Mouse (Mus musculus): Measurements from ENCODE around the gene Efcab2. TPM values are rescaled to one million over a fixed set of nuclear protein-coding genes. Genes with fewer than 3 reads are reported as not detected.
"Not testable (repeated sequence)": the region's sequence is repeated elsewhere in the genome, so short reads cannot be mapped to it uniquely, and the experiment has no call there.

Gene Efcab2
- polyA plus RNA-seq, 1 experiment, result 0.25 TPM

- 95% methylated on average over 6 of the region's 6 CpGs for WGBS
Observed at GRCm38 (mm10) chr1:178399879-178400278, 6.0 kb upstream of the Efcab2 start.

GRCm38 (mm10) chr1:178400652-178401051 lies 5.2 kb upstream of the Efcab2 start:
- WGBS, result 69% methylated on average over 7 of the region's 7 CpGs
- DNase-seq (ENCODE audit: low read depth, low spot score), result no peak

More at GRCm38 (mm10) chr1:178399879-178400278, 6.0 kb upstream of the Efcab2 start:
- DNase-seq (ENCODE audit: low read depth, low spot score), result no peak

DNA sequence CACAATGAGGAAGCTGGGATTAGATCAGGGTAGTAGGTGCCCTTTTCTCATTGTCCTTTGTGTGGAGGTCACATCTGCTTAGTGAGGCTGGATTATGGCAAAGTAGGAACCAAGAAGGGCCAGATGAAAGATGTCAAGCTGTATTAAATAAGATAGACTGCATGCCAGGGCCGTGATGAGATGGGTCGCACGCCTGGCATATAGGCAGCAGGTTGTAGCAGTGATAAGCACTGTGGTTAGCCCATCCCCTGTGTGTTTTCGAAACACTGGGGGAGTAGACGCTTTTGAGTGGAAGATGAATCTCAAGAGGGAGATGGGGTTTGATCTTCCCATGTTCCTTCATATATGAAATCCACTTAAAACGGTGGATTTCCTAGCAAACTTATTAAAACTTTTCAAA lies 3.9 kb upstream of the Efcab2 start:
- no peak for DNase-seq (ENCODE audit: low read depth, low spot score)
- 93% methylated on average over 6 of the region's 6 CpGs for WGBS

DNA sequence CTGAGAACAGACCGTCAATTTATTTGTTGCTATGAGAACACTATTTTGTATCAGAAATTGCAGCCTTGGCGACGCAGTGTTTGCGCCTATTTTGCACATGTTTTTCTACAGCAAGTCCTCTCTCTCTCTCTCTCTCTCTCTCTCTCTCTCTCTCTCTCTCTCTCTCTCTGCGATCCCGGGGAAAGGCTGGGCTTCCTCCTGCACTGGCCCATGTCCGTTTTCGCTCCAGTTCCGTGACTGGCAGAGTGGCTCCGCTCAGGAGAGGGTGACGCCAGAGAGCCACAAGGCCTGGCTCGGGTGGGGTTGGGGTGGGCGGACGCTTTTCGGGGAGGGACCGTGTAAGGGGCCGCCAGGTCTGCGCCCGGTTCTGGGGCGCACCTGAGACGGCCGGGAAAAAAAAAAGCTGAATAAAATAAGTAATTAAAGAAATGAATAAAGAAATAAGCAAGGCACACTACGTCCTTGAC lies 407 bp upstream of the Efcab2 start:
- under 1% methylated on average over 23 of the region's 23 CpGs for WGBS

GRCm38 (mm10) chr1:178406765-178407645 lies 1.1 kb downstream of the Efcab2 start:
- no peak for DNase-seq (ENCODE audit: low read depth, low spot score)
- 62% methylated on average over 12 of the region's 12 CpGs for WGBS

More for the DNA sequence above, 407 bp upstream of the Efcab2 start:
- peak; percentile 56 for DNase-seq (ENCODE audit: low read depth, low spot score)

- no peak for DNase-seq (ENCODE audit: low read depth, low spot score)
- WGBS, result 80% methylated on average over 2 of the region's 2 CpGs
Observed at GRCm38 (mm10) chr1:178407651-178408050, 1.8 kb downstream of the Efcab2 start.

- no peak for DNase-seq (ENCODE audit: low read depth, low spot score)
- WGBS, result 77% methylated on average over 4 of the region's 4 CpGs
Observed at GRCm38 (mm10) chr1:178408901-178409361, 3.0 kb downstream of the Efcab2 start.

DNA sequence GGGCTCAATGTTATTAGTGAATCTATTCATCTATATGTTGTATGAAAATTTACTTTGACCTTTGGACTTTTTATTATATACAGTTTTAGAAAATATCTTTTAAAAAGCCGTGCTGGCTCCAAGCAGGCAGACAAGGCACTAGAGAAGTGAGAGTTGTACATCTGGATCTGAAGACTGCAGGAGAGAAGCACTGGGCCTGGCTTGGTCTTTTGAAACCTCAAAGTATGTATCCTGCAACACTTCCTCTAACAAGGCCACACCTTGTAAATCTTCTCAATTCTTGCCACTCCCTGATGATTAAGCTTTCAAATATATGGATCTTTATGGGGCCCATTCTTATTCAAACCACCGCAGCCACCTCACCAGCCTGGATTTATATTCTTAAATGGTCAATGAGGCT lies 7.5 kb downstream of the Efcab2 start:
- 44% methylated on average over 2 of the region's 2 CpGs for WGBS
- not testable (repeated sequence) for DNase-seq (ENCODE audit: low read depth, low spot score)

- WGBS, result 93% methylated on average over 2 of the region's 2 CpGs
- DNase-seq (ENCODE audit: low read depth, low spot score), result no peak
Observed at GRCm38 (mm10) chr1:178419608-178420007, 13.7 kb downstream of the Efcab2 start.

DNA sequence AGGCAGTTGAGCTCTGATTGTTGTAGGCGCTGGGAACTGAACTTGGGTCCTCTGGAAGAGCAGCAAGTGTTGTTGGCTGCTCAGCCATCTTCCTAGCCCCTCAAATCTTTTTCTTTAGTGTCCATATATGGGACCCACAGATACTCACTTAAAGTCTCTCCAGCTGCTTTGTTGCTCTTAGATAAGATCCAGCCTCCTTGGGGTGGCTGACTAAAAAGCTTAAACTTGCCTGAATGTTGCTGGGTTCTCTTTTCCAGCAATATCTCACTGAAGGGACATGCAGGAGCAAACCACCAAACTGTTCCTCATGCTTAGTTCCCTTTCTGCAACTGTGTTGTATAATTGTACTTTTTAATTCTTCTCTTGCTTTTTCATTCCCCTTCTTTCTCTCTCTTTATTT lies 17.8 kb downstream of the Efcab2 start:
- DNase-seq (ENCODE audit: low read depth, low spot score), result no peak
- WGBS, result 98% methylated on average over 1 of the region's 1 CpGs

GRCm38 (mm10) chr1:178431619-178432444 lies 25.9 kb downstream of the Efcab2 start:
- no peak for DNase-seq (ENCODE audit: low read depth, low spot score)
- 87% methylated on average over 4 of the region's 4 CpGs for WGBS

GRCm38 (mm10) chr1:178433619-178434018 lies 27.7 kb downstream of the Efcab2 start:
- WGBS, result 70% methylated on average over 1 of the region's 1 CpGs
- DNase-seq (ENCODE audit: low read depth, low spot score), result no peak

GRCm38 (mm10) chr1:178444407-178444806 lies 38.5 kb downstream of the Efcab2 start:
- DNase-seq (ENCODE audit: low read depth, low spot score), result no peak
- WGBS, result 70% methylated on average over 3 of the region's 3 CpGs

DNA sequence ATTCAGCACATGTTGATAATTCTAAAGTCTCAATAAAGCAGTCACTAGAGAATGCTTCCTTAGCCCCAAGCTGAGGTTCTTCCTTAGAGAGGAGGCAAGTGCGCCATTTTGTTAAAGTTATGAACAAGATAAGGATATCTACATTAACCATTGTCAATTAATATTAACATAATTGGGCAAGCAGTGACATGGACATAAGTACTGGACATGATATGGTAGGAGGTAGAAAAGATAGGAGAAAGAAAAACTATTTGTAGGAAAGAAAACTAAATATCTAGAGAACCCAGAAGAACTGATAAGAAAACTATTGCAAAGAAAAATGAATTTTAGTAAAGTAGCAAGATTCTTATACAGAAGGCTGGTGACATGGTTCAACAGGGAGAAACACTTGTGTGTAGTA lies 41.2 kb downstream of the Efcab2 start:
- 98% methylated on average over 1 of the region's 1 CpGs for WGBS
- no peak for DNase-seq (ENCODE audit: low read depth, low spot score)

DNA sequence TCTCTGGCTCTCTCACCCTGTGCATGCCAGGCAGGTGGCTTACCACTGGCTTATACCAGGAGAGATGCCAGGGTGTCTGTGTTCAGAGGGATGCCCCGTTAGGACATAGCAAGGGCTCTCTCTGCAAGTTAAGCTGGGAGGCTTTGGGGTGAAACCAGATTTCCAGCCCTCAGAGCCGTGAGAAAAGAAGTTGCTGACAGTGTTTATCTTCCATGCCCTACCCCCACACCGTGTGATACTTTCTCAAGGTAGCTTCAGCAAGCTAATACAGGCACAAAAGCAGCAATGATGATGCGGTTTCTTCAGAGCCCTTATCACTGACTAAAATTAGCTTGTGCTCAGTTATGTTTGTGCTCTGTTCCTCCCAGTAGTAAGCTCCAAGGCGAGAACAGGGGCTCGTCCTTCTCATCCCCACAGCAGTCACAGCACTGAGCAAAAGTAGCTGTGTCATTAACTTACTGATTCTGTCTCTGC lies 42.4 kb downstream of the Efcab2 start:
- DNase-seq (ENCODE audit: low read depth, low spot score), result no peak
- 73% methylated on average over 6 of the region's 6 CpGs for WGBS

DNA sequence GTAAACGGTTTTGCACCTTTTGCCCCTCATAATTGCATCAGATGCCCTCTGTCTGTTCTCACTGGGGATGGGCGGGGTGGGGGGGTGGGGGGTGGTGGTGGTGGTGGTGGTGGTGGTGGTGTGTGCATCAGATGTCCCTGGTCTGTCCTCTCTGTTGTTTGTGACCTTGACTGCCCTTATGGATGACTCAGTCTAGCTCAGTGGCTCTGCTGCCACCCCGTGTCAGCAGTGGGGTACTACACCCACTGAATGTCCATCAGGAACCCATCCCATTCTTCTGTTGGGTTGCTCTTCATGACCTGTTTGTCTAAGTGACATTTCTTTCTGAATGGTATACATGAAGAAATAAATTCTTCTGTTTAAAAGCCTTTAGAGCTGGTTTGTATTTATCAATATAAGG lies 43.3 kb downstream of the Efcab2 start:
- DNase-seq (ENCODE audit: low read depth, low spot score), result peak; percentile 53
- 20% methylated on average over 3 of the region's 3 CpGs for WGBS

- WGBS, result 79% methylated on average over 2 of the region's 2 CpGs
- no peak for DNase-seq (ENCODE audit: low read depth, low spot score)
Observed at GRCm38 (mm10) chr1:178449933-178450332, 44.0 kb downstream of the Efcab2 start.

DNA sequence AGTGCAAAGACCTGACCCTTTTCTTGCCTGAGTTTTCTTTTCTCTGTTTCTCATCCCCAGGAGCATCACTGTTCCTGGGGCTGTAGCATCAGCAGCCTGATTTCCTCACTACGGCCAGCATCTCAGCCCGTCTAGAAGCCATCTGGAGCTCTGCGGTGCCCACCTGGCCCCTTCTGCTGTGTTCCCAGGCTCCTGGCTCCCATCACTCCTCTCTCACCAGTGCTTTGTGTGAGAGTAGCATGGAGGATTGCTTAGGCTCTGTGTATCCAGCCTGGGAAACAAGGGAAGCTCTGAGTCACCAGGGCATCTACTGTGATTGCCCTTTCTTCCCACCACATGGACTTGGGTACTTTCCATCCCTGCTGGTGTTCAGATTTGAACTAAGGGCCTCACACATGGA lies 48.2 kb downstream of the Efcab2 start:
- DNase-seq (ENCODE audit: low read depth, low spot score), result no peak
- WGBS, result 93% methylated on average over 3 of the region's 3 CpGs

GRCm38 (mm10) chr1:178455120-178455519 lies 49.2 kb downstream of the Efcab2 start:
- WGBS, result 60% methylated on average over 1 of the region's 1 CpGs
- no peak for DNase-seq (ENCODE audit: low read depth, low spot score)

DNA sequence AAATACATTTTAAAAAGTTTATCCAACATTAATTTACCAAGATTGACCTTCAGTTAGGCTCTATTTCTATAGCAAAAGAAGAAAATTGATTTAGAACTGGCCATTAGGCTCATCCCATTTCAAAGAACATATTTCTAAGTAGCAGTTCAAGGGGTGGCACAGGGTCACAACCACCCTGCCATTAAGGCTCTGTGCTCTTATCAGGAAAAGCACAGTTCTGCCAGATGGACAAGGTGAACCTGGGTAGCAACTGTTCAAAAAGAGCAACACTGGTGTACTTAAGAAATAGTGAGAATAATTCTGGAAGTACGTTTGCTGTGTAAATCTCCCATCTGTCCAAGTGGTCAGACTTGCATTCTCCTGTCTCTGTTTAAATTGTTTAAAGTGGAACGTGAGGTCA lies 52.1 kb downstream of the Efcab2 start:
- WGBS, result 87% methylated on average over 2 of the region's 2 CpGs
- no peak for DNase-seq (ENCODE audit: low read depth, low spot score)
